Mouse (Mus musculus) v-Abl transformed pro-B cells (cell line): ENCODE measurements around the gene Nxph3.

ENCODE experiments used
- in situ Hi-C, 2 experiments: fragments of 400-800 bp; cut with MboI; formaldehyde crosslinking; loops; one replicate each; pipeline ENCODE4 v1.15.1; 2025; ENCODE audit not compliant: unreplicated experiment in 2 of 2

Nxph3 gene

GRCm38 (mm10) chr11:95520456-95521072 lies 6.2 kb upstream of the Nxph3 start:
- in situ Hi-C loops = loop anchor here (5.0 to 10.0 kb wide), 5 partner anchors 263 to 586 kb away; partner anchors contain the start of genes Pdk2 (in 2 of the 2) and Col1a1 (in 1 of the 2)

- in situ Hi-C loops = loop anchor here (5.0 to 10.0 kb wide), 6 partner anchors 123 to 585 kb away; partner anchors contain the start of genes Pdk2 (in 2 of the 2) and Col1a1 (in 1 of the 2)
Measured at GRCm38 (mm10) chr11:95519996-95520395, 5.6 kb upstream of the Nxph3 start.

GRCm38 (mm10) chr11:95519299-95519698 lies 4.9 kb upstream of the Nxph3 start:
- in situ Hi-C loops = loop anchor here in 1 of 2 experiments (5.0 kb wide), 2 partner anchors 122 to 262 kb away; no protein-coding TSS in a partner anchor

DNA sequence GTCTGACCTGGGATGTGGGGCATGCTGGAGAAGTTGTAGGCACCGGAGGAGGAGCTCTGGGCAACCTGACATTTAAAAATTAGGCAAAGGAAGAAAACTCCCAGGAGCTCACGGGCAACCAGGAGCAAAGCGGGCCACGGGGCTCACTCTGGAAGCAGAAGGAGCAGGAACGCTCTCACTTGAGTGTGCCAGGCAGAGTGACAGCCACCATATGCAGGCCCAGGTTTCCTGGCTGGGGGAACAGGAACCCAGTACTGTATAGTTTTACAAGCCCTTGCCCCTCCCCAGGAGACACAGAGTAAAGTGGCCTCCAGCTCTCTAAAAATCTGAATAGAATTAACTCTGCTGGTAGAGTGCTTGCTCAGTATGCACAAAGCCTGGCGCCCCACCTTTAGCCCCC lies 2.8 kb upstream of the Nxph3 start:
- in situ Hi-C loops = loop anchor here in 1 of 2 experiments (5.0 kb wide), 2 partner anchors 120 to 260 kb away; no protein-coding TSS in a partner anchor

DNA sequence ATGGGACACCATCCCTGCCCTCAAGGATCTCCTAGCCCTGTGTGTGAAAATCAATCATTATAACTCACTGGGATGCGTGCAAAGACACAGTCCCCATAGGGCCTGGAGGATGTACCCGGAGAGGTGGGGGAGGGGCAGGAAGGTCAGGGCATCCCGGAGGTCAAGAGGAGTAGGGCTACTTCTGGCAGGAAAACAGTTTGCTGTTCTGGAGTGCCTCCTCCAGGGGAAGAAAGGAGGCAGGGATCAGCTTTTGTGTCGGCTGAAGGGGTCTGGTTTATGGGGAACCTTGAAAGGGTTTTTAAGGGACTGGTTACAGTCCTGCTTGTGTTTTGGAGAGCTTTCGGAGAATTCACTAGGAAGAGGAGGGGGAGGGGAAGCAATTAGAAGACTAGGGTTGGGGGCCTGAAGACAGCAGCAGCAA lies 2.1 kb upstream of the Nxph3 start:
- in situ Hi-C loops = loop anchor here in 1 of 2 experiments (5.0 kb wide), 2 partner anchors 119 to 259 kb away; no protein-coding TSS in a partner anchor

DNA sequence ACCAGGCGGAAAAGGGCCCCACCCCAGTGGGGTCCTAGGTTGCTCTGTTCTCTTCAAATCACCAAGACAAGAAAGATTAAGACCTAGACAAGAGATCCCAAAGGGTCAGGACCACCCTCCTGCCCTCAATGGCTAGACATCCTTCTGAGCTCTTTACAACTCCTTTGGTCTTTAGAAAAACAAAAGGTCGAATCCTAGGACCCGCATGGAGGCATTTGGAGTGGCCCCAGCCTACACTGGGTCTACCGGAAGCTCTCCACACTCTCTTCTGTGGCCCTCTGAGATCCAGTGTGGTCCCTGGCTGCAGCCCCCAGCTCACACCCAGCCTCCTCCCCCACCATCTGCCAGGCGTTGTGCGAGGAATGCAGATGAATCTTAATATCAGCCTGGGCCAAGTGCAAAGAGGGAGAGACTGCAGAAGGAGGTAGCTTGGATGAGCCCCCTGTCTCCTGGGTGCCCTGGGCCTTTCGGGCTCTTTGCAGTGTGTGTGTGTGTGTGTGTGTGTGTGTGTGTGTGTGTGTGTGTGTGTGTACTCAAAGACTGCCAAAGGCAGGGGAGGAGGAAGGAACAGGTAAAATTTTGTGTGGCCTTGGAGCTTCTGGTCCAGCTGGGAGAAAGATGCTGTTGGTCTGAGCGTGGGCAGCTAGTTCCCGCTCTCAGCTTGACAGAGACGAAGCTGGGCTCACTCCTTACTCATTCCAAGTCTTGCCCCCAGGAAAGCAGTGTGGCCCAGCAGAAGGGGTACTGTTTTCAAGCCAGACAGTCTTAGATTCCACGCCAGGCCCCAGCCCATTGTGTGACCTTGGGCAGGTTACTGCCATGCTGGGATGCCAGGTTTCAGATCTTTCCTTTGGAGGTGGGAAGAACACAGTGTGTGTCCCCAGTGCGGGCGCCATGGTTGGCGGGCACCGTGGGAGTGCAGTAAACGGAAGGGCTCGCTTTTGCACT lies 1.3 kb upstream of the Nxph3 start:
- in situ Hi-C loops = loop anchor here in 1 of 2 experiments (5.0 kb wide), 2 partner anchors 118 to 258 kb away; no protein-coding TSS in a partner anchor

- in situ Hi-C loops = no loop called here
Measured at GRCm38 (mm10) chr11:95513461-95514297, 691 bp downstream of the Nxph3 start.

- in situ Hi-C loops = no loop called here
Measured at GRCm38 (mm10) chr11:95512383-95512782, 2.0 kb downstream of the Nxph3 start.

DNA sequence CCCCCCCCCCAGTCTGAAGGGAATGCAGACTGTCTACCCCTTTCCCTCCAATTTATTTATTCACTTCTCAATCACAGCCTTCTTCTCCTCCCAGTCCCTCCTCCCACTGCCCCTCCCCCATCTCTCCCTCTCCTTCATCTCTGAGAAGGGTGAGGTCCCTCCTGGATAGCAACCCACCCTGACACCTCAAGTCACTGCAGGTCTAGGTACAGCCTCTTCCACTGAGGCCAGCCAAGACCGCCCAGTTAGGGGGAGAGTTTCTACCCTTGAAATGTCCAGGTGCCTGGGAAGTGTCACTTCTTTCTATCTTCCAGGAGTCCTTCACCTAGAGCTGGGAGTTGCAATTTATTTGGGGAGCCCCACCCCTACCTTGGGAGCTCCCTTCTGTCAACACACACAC lies 2.5 kb downstream of the Nxph3 start:
- in situ Hi-C loops = no loop called here

DNA sequence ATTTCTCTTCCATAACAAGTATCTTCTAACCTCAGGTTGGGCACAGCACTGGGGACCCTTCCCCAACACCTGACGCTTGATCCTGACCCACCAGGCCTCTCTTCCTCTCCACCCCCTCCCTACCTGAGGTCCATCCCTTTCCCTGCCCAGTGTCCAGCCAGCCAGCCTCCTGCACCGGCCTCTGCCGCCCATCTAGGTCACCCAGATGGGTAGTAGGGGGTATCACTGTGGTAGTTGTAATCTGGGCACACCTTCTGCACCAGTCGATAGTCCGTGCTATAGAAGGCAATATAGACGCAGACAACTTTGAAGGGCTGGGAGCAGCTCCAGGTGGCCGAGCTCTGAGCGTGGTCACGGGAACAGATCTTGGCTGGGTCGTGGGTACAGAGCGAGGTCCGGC lies 3.7 kb downstream of the Nxph3 start:
- in situ Hi-C loops = no loop called here

- in situ Hi-C loops = loop anchor here in 1 of 2 experiments (10.0 kb wide), 1 partner anchor 114 kb away; no protein-coding TSS in a partner anchor
Measured at GRCm38 (mm10) chr11:95509126-95509717, 5.1 kb downstream of the Nxph3 start.

- in situ Hi-C loops = loop anchor here in 1 of 2 experiments (10.0 kb wide), 1 partner anchor 114 kb away; no protein-coding TSS in a partner anchor
Measured at GRCm38 (mm10) chr11:95508211-95508926, 6.0 kb downstream of the Nxph3 start.

- in situ Hi-C loops = loop anchor here in 1 of 2 experiments (10.0 kb wide), 1 partner anchor 113 kb away; no protein-coding TSS in a partner anchor
Measured at GRCm38 (mm10) chr11:95507785-95508184, 6.6 kb downstream of the Nxph3 start.

DNA sequence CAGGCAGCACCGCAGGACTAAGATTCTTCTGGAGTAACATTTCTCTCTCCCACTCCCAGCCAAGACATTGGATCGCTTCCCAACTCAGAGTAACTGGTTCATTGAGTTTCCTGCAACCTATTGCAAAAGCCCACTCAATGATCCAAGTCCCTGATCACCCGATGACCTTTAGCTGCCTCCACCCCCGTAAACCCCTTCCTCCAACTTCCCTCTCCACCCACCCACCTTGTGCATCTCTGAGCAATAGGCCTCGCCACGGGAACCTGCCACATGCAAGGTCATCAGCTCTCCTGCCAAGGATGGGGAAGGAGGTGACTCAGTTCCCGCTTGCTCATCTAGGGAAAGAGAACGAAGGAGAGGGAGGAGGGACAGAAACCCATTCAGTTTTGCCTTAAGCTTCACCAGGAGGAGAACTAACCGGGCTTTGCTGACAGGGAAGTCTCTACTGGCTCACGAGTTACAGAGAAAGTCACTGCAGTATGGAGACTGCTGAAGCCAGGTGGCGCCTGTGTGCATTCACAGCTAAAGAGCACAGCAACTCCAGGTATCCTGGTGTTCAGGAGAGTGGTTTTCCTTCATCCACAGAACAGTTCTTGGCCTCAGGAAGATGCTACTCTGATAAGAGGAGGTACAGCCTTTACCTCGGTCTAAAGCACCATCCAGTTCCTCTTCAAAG lies 7.2 kb downstream of the Nxph3 start:
- in situ Hi-C loops = loop anchor here in 1 of 2 experiments (10.0 kb wide), 1 partner anchor 112 kb away; no protein-coding TSS in a partner anchor

DNA sequence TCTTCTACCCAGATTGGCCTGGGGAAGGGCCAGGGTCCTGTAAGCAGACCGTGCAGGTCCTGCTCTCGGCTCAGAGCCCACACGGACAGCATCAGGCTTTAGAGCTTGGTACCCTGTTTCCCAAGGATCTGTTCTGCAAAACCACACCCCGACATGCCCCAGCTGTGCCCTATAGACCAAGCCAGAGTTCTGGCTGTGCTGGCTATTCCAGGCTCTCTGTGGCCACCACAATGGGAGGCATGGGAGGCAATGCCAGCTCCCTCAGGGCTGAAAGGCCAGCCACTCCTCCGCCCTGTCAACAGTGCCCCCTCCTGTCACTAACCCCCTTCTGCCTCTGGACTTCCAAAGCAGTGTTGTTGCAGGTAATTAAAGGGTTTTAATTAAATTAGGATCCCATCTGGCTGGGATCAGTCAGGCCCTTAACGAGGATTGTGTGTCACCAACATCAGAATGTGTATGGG lies 10.1 kb downstream of the Nxph3 start:
- in situ Hi-C loops = loop anchor here in 1 of 2 experiments (10.0 kb wide), 1 partner anchor 110 kb away; no protein-coding TSS in a partner anchor

GRCm38 (mm10) chr11:95503581-95504180 lies 10.7 kb downstream of the Nxph3 start:
- in situ Hi-C loops = loop anchor here in 1 of 2 experiments (10.0 kb wide), 1 partner anchor 109 kb away; no protein-coding TSS in a partner anchor

DNA sequence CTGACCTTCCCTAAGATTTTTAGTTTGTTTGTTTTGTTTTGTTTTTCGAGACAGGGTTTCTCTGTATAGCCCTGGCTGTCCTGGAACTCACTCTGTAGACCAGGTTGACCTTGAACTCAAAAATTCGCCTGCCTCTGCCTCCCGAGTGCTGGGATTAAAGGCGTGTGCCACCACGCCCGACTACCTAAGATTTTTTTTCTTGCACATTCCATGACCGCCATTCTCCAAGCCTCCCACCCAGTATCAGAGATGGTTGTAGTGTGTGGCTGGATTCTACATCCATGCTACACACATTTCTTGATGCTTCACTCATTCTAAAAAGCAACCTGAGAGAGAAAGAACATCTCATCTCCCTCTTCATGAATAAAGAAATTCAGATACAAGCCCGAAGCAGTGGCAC lies 12.5 kb downstream of the Nxph3 start:
- in situ Hi-C loops = loop anchor here in 1 of 2 experiments (10.0 kb wide), 1 partner anchor 107 kb away; no protein-coding TSS in a partner anchor
